Mouse (Mus musculus): Measurements from ENCODE around the gene Ywhae. TPM values are rescaled to one million over a fixed set of nuclear protein-coding genes. Genes with fewer than 3 reads are reported as not detected.
"Not testable (repeated sequence)": the region's sequence is repeated elsewhere in the genome, so short reads cannot be mapped to it uniquely, and the experiment has no call there.

Ywhae gene
- polyA plus RNA-seq, 1 experiment from 2014 or later = 961 TPM

GRCm38 (mm10) chr11:75713949-75714348 is 18.7 kb upstream of the Ywhae start:
- H3K27me3 ChIP-seq = no peaks in the 10 kb centered on the region
- H3K9ac ChIP-seq = no peak overlapping the region
- ATAC-seq (ENCODE audit: borderline replicate concordance, extremely low read depth, low FRiP score, low TSS enrichment) = no peak
- H3K9me3 ChIP-seq = no peaks in the 10 kb centered on the region
- no peak overlapping the region for H3K4me2 ChIP-seq
- no peak overlapping the region for H3K4me3 ChIP-seq
- no peak overlapping the region for H3K27ac ChIP-seq
- WGBS = 91% methylated on average over 1 of the region's 1 CpGs
- 0 out of 2 replicates have a peak, but pooled peaks cover 5% of the 10 kb centered on the region for H3K4me1 ChIP-seq
- H3K36me3 ChIP-seq = no peaks in the 10 kb centered on the region

GRCm38 (mm10) chr11:75715556-75715955 is 17.1 kb upstream of the Ywhae start:
- H3K4me2 ChIP-seq = no peak overlapping the region
- H3K4me1 ChIP-seq = 0 out of 2 replicates have a peak, but pooled peaks cover 5% of the 10 kb centered on the region
- no peak overlapping the region for H3K4me3 ChIP-seq
- no peak for ATAC-seq (ENCODE audit: borderline replicate concordance, extremely low read depth, low FRiP score, low TSS enrichment)
- WGBS = 29% methylated on average over 12 of the region's 12 CpGs
- H3K9ac ChIP-seq = no peak overlapping the region
- no peak overlapping the region for H3K27ac ChIP-seq
- H3K27me3 ChIP-seq = no peaks in the 10 kb centered on the region
- H3K36me3 ChIP-seq = no peaks in the 10 kb centered on the region
- H3K9me3 ChIP-seq = no peaks in the 10 kb centered on the region

- H3K4me1 ChIP-seq = 0 out of 2 replicates have a peak, but pooled peaks cover 5% of the 10 kb centered on the region
- H3K9me3 ChIP-seq = peaks cover 4% of the 10 kb centered on the region; the same call in 1 of the 2 replicates
- H3K9ac ChIP-seq = no peak overlapping the region
- ATAC-seq (ENCODE audit: borderline replicate concordance, extremely low read depth, low FRiP score, low TSS enrichment) = no peak
- no peaks in the 10 kb centered on the region for H3K27me3 ChIP-seq
- H3K4me3 ChIP-seq = no peak overlapping the region
- no peak overlapping the region for H3K4me2 ChIP-seq
- H3K36me3 ChIP-seq = no peaks in the 10 kb centered on the region
- H3K27ac ChIP-seq = no peak overlapping the region
- WGBS = 67% methylated on average over 8 of the region's 8 CpGs
Observed at GRCm38 (mm10) chr11:75716661-75717325, 15.9 kb upstream of the Ywhae start.

- H3K27ac ChIP-seq = no peak overlapping the region
- ATAC-seq (ENCODE audit: borderline replicate concordance, extremely low read depth, low FRiP score, low TSS enrichment) = no peak
- 0 out of 2 replicates have a peak, but pooled peaks cover 5% of the 10 kb centered on the region for H3K4me1 ChIP-seq
- no peaks in the 10 kb centered on the region for H3K27me3 ChIP-seq
- H3K9ac ChIP-seq = no peak overlapping the region
- 38% methylated on average over 4 of the region's 4 CpGs for WGBS
- peaks cover 4% of the 10 kb centered on the region; the same call in 1 of the 2 replicates for H3K9me3 ChIP-seq
- H3K4me2 ChIP-seq = no peak overlapping the region
- H3K4me3 ChIP-seq = no peak overlapping the region
- H3K36me3 ChIP-seq = no peaks in the 10 kb centered on the region
Observed at GRCm38 (mm10) chr11:75722339-75722738, 10.3 kb upstream of the Ywhae start.

GRCm38 (mm10) chr11:75727168-75727567 is 5.5 kb upstream of the Ywhae start:
- no peak overlapping the region for H3K27ac ChIP-seq
- H3K9ac ChIP-seq = no peak overlapping the region
- H3K4me2 ChIP-seq = no peak overlapping the region
- ATAC-seq (ENCODE audit: borderline replicate concordance, extremely low read depth, low FRiP score, low TSS enrichment) = no peak
- H3K36me3 ChIP-seq = no peaks in the 10 kb centered on the region
- H3K27me3 ChIP-seq = no peaks in the 10 kb centered on the region
- no peaks in the 10 kb centered on the region for H3K9me3 ChIP-seq
- WGBS = 54% methylated on average over 2 of the region's 2 CpGs
- H3K4me3 ChIP-seq = no peak overlapping the region
- peaks cover 11% of the 10 kb centered on the region for H3K4me1 ChIP-seq

- H3K4me3 ChIP-seq; ATAC-seq (ENCODE audit: borderline replicate concordance, extremely low read depth, low FRiP score, low TSS enrichment); H3K9ac ChIP-seq; H3K36me3 ChIP-seq; H3K4me2 ChIP-seq; H3K9me3 ChIP-seq; H3K27ac ChIP-seq; H3K27me3 ChIP-seq: not testable (repeated sequence)
- H3K4me1 ChIP-seq = peaks cover 15% of the 10 kb centered on the region
- 76% methylated on average over 6 of the region's 6 CpGs for WGBS
Observed at GRCm38 (mm10) chr11:75727659-75728058, 5.0 kb upstream of the Ywhae start.

GRCm38 (mm10) chr11:75733227-75733940 is 715 bp downstream of the Ywhae start:
- no peaks in the 10 kb centered on the region for H3K27me3 ChIP-seq
- H3K36me3 ChIP-seq = peaks cover 8% of the 10 kb centered on the region
- H3K9ac ChIP-seq = peak overlapping the region; percentile 99
- under 1% methylated on average over 49 of the region's 52 CpGs for WGBS
- peaks cover 41% of the 10 kb centered on the region for H3K4me1 ChIP-seq
- ATAC-seq (ENCODE audit: borderline replicate concordance, extremely low read depth, low FRiP score, low TSS enrichment) = peak; percentile 60
- peak overlapping the region; percentile 69 for H3K4me2 ChIP-seq
- H3K4me3 ChIP-seq = peak overlapping the region; percentile 90
- no peaks in the 10 kb centered on the region for H3K9me3 ChIP-seq
- peak overlapping the region; percentile 97 for H3K27ac ChIP-seq

- H3K4me2 ChIP-seq = peak overlapping the region; percentile 69
- H3K36me3 ChIP-seq = peaks cover 21% of the 10 kb centered on the region
- WGBS = 67% methylated on average over 5 of the region's 5 CpGs
- H3K9ac ChIP-seq = no peak overlapping the region
- H3K27ac ChIP-seq = no peak overlapping the region
- no peaks in the 10 kb centered on the region for H3K9me3 ChIP-seq
- ATAC-seq (ENCODE audit: borderline replicate concordance, extremely low read depth, low FRiP score, low TSS enrichment) = no peak
- H3K4me1 ChIP-seq = peaks cover 56% of the 10 kb centered on the region
- H3K27me3 ChIP-seq = no peaks in the 10 kb centered on the region
- H3K4me3 ChIP-seq = peak overlapping the region; percentile 90; the same call in 1 of the 2 replicates
Observed at GRCm38 (mm10) chr11:75735462-75736252, 3.0 kb downstream of the Ywhae start.

GRCm38 (mm10) chr11:75736978-75737377 is 4.3 kb downstream of the Ywhae start:
- no peak overlapping the region for H3K27ac ChIP-seq
- peaks cover 26% of the 10 kb centered on the region for H3K36me3 ChIP-seq
- no peaks in the 10 kb centered on the region for H3K27me3 ChIP-seq
- 44% methylated on average over 3 of the region's 3 CpGs for WGBS
- H3K4me1 ChIP-seq = peaks cover 58% of the 10 kb centered on the region
- H3K4me2 ChIP-seq = peak overlapping the region; percentile 23; the same call in 1 of the 2 replicates
- H3K9ac ChIP-seq = no peak overlapping the region
- no peak for ATAC-seq (ENCODE audit: borderline replicate concordance, extremely low read depth, low FRiP score, low TSS enrichment)
- H3K9me3 ChIP-seq = no peaks in the 10 kb centered on the region
- H3K4me3 ChIP-seq = no peak overlapping the region

GRCm38 (mm10) chr11:75737806-75738476 is 5.3 kb downstream of the Ywhae start:
- no peak overlapping the region for H3K4me2 ChIP-seq
- no peak overlapping the region for H3K27ac ChIP-seq
- H3K4me3 ChIP-seq = no peak overlapping the region
- no peak for ATAC-seq (ENCODE audit: borderline replicate concordance, extremely low read depth, low FRiP score, low TSS enrichment)
- H3K27me3 ChIP-seq = no peaks in the 10 kb centered on the region
- peaks cover 56% of the 10 kb centered on the region for H3K4me1 ChIP-seq
- H3K9me3 ChIP-seq = no peaks in the 10 kb centered on the region
- WGBS = 57% methylated on average over 2 of the region's 2 CpGs
- peaks cover 30% of the 10 kb centered on the region for H3K36me3 ChIP-seq
- no peak overlapping the region for H3K9ac ChIP-seq

GRCm38 (mm10) chr11:75738477-75738821 is 5.8 kb downstream of the Ywhae start:
- Histone ChIP-seq H3K36me3 (peaks cover 30% of the 10 kb centered on the region), H3K9ac (no peak overlapping the region), H3K4me1 (peaks cover 57% of the 10 kb centered on the region), H3K27me3 (no peaks in the 10 kb centered on the region), H3K9me3 (no peaks in the 10 kb centered on the region), H3K4me2 (no peak overlapping the region), H3K27ac (no peak overlapping the region), H3K4me3 (no peak overlapping the region)
- WGBS = 93% methylated on average over 7 of the region's 7 CpGs
- ATAC-seq (ENCODE audit: borderline replicate concordance, extremely low read depth, low FRiP score, low TSS enrichment) = no peak

Measured in lung, embryonic 15.5 days (tissue).